Mouse (Mus musculus) cerebellum, adult 2 months (tissue): Measurements from ENCODE around the gene Parp6. TPM values are rescaled to one million over a fixed set of nuclear protein-coding genes. Genes with fewer than 3 reads are reported as not detected.
A peak's percentile ranks its signal among the peaks of the same experiment; 100 is the strongest.

Source experiments
- DNase-seq, 2 experiments: peaks; one replicate each; pipeline ENCODE4 v3.0.0; 2021
- H3K27ac ChIP-seq: fragments of 200-500 bp; 2 replicates; pipeline ENCODE4 v1.5.1; 2012; ENCODE audit warnings: low read length, control low read depth, inconsistent platforms; ENCODE audit not compliant: insufficient read depth
- H3K27me3 ChIP-seq: fragments of 200-500 bp; 2 replicates; pipeline ENCODE4 v1.6.1; 2012; ENCODE audit warnings: inconsistent platforms, mild to moderate bottlenecking, low read length, moderate library complexity; ENCODE audit not compliant: control insufficient read depth, insufficient read depth
- H3K4me1 ChIP-seq: fragments of 200-500 bp; 2 replicates; pipeline ENCODE4 v1.6.1; 2011; ENCODE audit warnings: low read length; ENCODE audit not compliant: control insufficient read depth, insufficient read depth
- H3K4me3 ChIP-seq: fragments of 200-500 bp; replicated peaks from 2 replicates; pipeline ENCODE3; 2011; ENCODE audit warnings: mild to moderate bottlenecking, low read depth, low read length, control low read depth; ENCODE audit not compliant: insufficient read depth
- CTCF ChIP-seq: fragments of 200-500 bp; IDR thresholded peaks from 2 replicates; pipeline ENCODE4 v1.5.1; 2011; ENCODE audit warnings: low read depth, mild to moderate bottlenecking, control low read depth, low read length, moderate library complexity, borderline replicate concordance; ENCODE audit not compliant: insufficient read depth
- POLR2A ChIP-seq: fragments of 200-500 bp; IDR thresholded peaks from 2 replicates; pipeline ENCODE4 v1.6.1; 2011; ENCODE audit warnings: low read length, control low read depth, borderline replicate concordance; ENCODE audit not compliant: insufficient read depth
- WGBS: fragments of 180-500 bp; shearing (Covaris S2); methylation state at CpG from one replicate; pipeline ENCODE4 v1.1.7; 2018; 5-methylcytosine and 5-hydroxymethylcytosine counted together
- polyA plus RNA-seq: library from polyadenylated mRNA; depleted of rRNA; stranded (reverse); fragments of >200 nt; gene quantifications from 2 replicates; pipeline ENCODE4 v1.2.3, GENCODE M21; 2012

Parp6 gene
- polyA plus RNA-seq, 1 experiment = 176 TPM

- no peak overlapping the region for H3K4me3 ChIP-seq
- no peak for TF ChIP-seq CTCF
- no peak for TF ChIP-seq POLR2A
- no peaks in the 10 kb centered on the region for H3K4me1 ChIP-seq
- H3K27ac ChIP-seq = no peak overlapping the region
- H3K27me3 ChIP-seq = no peaks in the 10 kb centered on the region; the same call in 1 of the 2 replicates
- no peak for DNase-seq
- 90% methylated on average over 1 of the region's 1 CpGs for WGBS
Observed at GRCm38 (mm10) chr9:59638372-59638771, 21.3 kb downstream of the Parp6 start.

- Histone ChIP-seq H3K4me1 (no peaks in the 10 kb centered on the region), H3K27me3 (no peaks in the 10 kb centered on the region; the same call in 1 of the 2 replicates), H3K4me3 (no peak overlapping the region), H3K27ac (no peak overlapping the region)
- TF ChIP-seq POLR2A (no peak), CTCF (no peak)
- no peak for DNase-seq
- WGBS = 34% methylated on average over 4 of the region's 4 CpGs
Observed at GRCm38 (mm10) chr9:59639936-59640335, 22.9 kb downstream of the Parp6 start.

- 93% methylated on average over 2 of the region's 2 CpGs for WGBS
- H3K4me3 ChIP-seq = no peak overlapping the region
- no peak for DNase-seq
- no peak overlapping the region for H3K27ac ChIP-seq
- TF ChIP-seq CTCF (no peak), POLR2A (no peak)
- H3K4me1 ChIP-seq = no peaks in the 10 kb centered on the region
- H3K27me3 ChIP-seq = no peaks in the 10 kb centered on the region; the same call in 1 of the 2 replicates
Observed at GRCm38 (mm10) chr9:59641320-59641719, 24.2 kb downstream of the Parp6 start.

GRCm38 (mm10) chr9:59649911-59650310, 32.8 kb downstream of the Parp6 start:
- no peak for TF ChIP-seq CTCF
- TF ChIP-seq POLR2A = no peak
- no peak overlapping the region for H3K4me3 ChIP-seq
- no peak for DNase-seq
- WGBS = 97% methylated on average over 4 of the region's 4 CpGs
- no peaks in the 10 kb centered on the region for H3K27me3 ChIP-seq
- H3K4me1 ChIP-seq = no peaks in the 10 kb centered on the region
- no peak overlapping the region for H3K27ac ChIP-seq

- Histone ChIP-seq H3K4me1 (no peaks in the 10 kb centered on the region), H3K27me3 (no peaks in the 10 kb centered on the region), H3K4me3 (no peak overlapping the region), H3K27ac (no peak overlapping the region)
- 30% methylated on average over 3 of the region's 3 CpGs for WGBS
- no peak for DNase-seq
- TF ChIP-seq POLR2A = no peak
- no peak for TF ChIP-seq CTCF
Observed at GRCm38 (mm10) chr9:59653371-59653770, 36.3 kb downstream of the Parp6 start.

- Histone ChIP-seq H3K27ac (no peak overlapping the region), H3K4me3 (no peak overlapping the region), H3K4me1 (peaks cover under 1% of the 10 kb centered on the region; the same call in 1 of the 2 replicates), H3K27me3 (no peaks in the 10 kb centered on the region)
- no peak for TF ChIP-seq POLR2A
- WGBS = 82% methylated on average over 2 of the region's 2 CpGs
- DNase-seq = no peak
Observed at GRCm38 (mm10) chr9:59654450-59654983, 37.4 kb downstream of the Parp6 start.

- peaks cover 9% of the 10 kb centered on the region for H3K4me1 ChIP-seq
- TF ChIP-seq POLR2A (peak; percentile 88), CTCF (peak; percentile 30; the same call in 1 of the 2 replicates)
- WGBS = under 1% methylated on average over 46 of the region's 46 CpGs
- H3K4me3 ChIP-seq = peak within 1 kb of the TSS; percentile 85
- peak; percentile 98 for DNase-seq
- no peaks in the 10 kb centered on the region for H3K27me3 ChIP-seq
- peak within 1 kb of the TSS; percentile 85 for H3K27ac ChIP-seq
Observed at GRCm38 (mm10) chr9:59655958-59656634, 39.0 kb downstream of the Parp6 start, which contains the start of gene Pkm. Pkm (plus strand) TSS chr9:59656368.
